Mouse (Mus musculus): ENCODE data around the gene Cyp4f40. TPM values are rescaled to one million over a fixed set of nuclear protein-coding genes. Genes with fewer than 3 reads are reported as not detected.
"Not testable (repeated sequence)": the region's sequence is repeated elsewhere in the genome, so short reads cannot be mapped to it uniquely, and the experiment has no call there.

Gene Cyp4f40
- polyA plus RNA-seq, 1 experiment from 2014 or later = not detected

GRCm38 (mm10) chr17:32653860-32654259, 4.8 kb upstream of the Cyp4f40 start:
- H3K4me1 ChIP-seq = no peaks in the 10 kb centered on the region
- H3K36me3 ChIP-seq = no peaks in the 10 kb centered on the region
- no peak for ATAC-seq (ENCODE audit: low FRiP score)
- H3K27ac ChIP-seq = no peak overlapping the region
- H3K4me2 ChIP-seq (replicated peaks) = no peak overlapping the region
- H3K9ac ChIP-seq = no peak overlapping the region
- H3K4me3 ChIP-seq = no peak overlapping the region
- no peaks in the 10 kb centered on the region for H3K27me3 ChIP-seq
- no peaks in the 10 kb centered on the region for H3K9me3 ChIP-seq (replicated peaks)
- 94% methylated on average over 4 of the region's 4 CpGs for WGBS

DNA sequence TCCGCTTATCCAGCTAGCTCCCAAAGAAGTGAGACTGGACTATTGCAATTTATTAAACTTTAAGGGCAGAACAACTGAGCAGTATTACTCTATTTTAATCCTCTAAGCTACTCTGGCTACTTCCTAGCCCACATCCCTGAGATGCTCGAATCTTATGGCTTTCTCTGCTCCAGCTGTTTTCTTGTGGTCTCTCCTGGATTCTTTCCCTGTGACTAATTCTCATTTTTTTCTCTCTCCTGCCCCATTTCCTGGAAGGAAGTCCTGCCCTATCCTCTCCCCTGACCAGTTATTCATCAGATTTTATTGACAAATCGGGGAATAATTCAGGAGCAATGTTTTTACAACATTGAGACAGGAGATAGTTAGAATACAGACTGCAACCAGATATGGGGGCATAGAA, 1.7 kb upstream of the Cyp4f40 start:
- Histone ChIP-seq H3K4me1 (no peaks in the 10 kb centered on the region), H3K27ac (no peak overlapping the region), H3K9ac (no peak overlapping the region), H3K4me2 (replicated peaks) (no peak overlapping the region), H3K9me3 (replicated peaks) (no peaks in the 10 kb centered on the region), H3K36me3 (no peaks in the 10 kb centered on the region), H3K4me3 (no peak overlapping the region), H3K27me3 (no peaks in the 10 kb centered on the region)
- no peak for ATAC-seq (ENCODE audit: low FRiP score)
- WGBS = 78% methylated on average over 3 of the region's 3 CpGs

DNA sequence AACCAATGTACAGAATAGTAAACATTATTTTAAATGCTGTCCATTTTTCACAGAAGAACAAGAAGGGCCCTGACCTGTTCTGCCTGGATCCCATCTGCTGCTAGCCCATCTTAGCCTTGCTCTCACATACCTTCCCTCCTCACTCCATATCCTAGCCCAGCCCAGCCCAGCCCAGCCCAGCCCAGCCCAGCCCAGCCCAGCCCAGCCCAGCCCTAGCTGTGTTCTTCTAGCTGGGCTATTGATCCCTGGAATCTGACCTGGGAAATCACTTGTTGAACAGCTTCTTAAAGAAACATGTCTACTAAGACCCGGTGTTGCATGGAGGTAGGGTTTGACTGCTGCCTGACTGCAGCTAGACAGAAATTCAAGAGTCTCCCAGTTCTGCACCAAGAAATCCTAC, 454 bp upstream of the Cyp4f40 start:
- 81% methylated on average over 1 of the region's 1 CpGs for WGBS
- H3K27me3 ChIP-seq = no peaks in the 10 kb centered on the region
- H3K9me3 ChIP-seq (replicated peaks) = no peaks in the 10 kb centered on the region
- no peak overlapping the region for H3K4me3 ChIP-seq
- no peak overlapping the region for H3K4me2 ChIP-seq (replicated peaks)
- H3K4me1 ChIP-seq = no peaks in the 10 kb centered on the region
- no peak overlapping the region for H3K27ac ChIP-seq
- no peak for ATAC-seq (ENCODE audit: low FRiP score)
- H3K36me3 ChIP-seq = no peaks in the 10 kb centered on the region
- H3K9ac ChIP-seq = no peak overlapping the region

DNA sequence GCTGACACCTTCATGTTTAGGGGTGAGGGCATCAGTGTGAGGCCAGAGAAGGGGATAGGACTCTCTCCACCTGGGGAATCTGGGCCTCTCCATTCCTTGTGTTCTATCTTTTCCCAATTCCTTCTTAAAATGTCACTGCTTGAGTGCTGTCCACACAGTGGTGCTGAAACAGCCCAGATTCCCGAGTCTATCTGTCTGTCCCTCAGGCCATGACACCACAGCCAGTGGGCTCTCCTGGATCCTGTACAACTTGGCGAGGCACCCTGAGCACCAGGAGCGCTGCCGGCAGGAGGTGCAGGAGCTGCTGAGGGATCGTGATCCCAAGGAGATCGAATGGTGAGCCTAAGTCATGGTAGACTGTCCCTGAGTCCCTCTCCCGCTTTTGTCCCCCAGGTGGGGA, 15.3 kb downstream of the Cyp4f40 start:
- Histone ChIP-seq H3K36me3 (no peaks in the 10 kb centered on the region), H3K4me2 (replicated peaks) (no peak overlapping the region), H3K4me3 (no peak overlapping the region), H3K27me3 (no peaks in the 10 kb centered on the region), H3K9ac (no peak overlapping the region), H3K9me3 (replicated peaks) (no peaks in the 10 kb centered on the region), H3K4me1 (no peaks in the 10 kb centered on the region), H3K27ac (no peak overlapping the region)
- ATAC-seq (ENCODE audit: low FRiP score) = no peak
- WGBS = 64% methylated on average over 7 of the region's 7 CpGs

DNA sequence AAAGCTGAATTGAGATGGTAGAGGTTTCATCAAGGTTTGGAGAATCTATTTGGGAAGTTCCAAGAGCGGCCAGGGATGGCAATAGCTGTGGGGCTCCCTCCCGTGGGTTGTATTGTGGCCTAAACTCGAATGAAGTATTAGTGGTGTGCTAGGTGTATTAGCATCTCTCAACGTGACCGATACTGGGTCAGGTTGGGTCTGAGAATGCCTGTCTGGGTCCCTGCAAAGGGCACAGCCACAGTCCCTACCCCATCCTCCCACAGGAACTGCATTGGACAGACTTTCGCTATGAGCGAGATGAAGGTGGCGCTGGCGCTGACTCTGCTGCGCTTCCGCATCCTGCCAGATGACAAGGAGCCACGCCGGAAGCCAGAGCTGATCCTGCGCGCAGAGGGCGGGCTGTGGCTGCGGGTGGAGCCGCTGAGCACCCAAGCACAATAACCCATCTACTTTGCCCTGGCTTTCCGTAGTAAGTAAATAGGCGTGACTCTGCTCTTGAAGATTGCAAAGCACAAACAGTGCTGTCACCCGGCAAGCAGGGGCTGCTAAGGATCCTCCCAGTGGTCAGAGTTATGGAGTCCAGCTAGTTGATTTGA, 17.4 kb downstream of the Cyp4f40 start:
- Histone ChIP-seq H3K36me3 (no peaks in the 10 kb centered on the region), H3K4me2 (replicated peaks) (peak overlapping the region; percentile 25), H3K9me3 (replicated peaks) (no peaks in the 10 kb centered on the region), H3K4me3 (no peak overlapping the region), H3K27me3 (no peaks in the 10 kb centered on the region), H3K27ac (no peak overlapping the region), H3K4me1 (no peaks in the 10 kb centered on the region), H3K9ac (no peak overlapping the region)
- 40% methylated on average over 21 of the region's 21 CpGs for WGBS
- ATAC-seq (ENCODE audit: low FRiP score) = no peak

DNA sequence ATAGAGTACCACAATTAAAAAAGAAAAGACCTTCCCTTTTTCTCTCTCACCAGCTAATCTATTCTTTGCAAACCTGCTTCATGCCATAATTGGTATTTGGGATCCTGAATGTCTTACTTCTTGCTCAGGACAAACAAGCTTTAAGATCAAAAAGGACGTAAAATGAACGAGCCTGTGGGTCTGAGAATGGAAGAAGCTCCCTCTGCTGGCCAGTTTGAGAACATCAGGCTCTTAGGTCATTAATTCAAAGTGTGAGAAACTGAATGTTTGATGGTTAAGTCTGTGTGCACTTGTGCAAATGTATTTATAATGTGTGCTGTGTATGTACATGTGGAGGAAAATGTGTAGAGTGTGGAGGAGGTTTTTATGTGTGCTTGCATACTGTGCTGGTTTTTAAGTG, 21.7 kb downstream of the Cyp4f40 start:
- Histone ChIP-seq H3K4me3 (no peak overlapping the region), H3K36me3 (no peaks in the 10 kb centered on the region)
- no peak for ATAC-seq (ENCODE audit: low FRiP score)

GRCm38 (mm10) chr17:32685048-32685750, 26.5 kb downstream of the Cyp4f40 start, which contains the start of gene Cyp4f15:
Cyp4f15 (plus strand) TSS chr17:32685627.
- WGBS = 21% methylated on average over 7 of the region's 7 CpGs
- Histone ChIP-seq H3K4me1 (peaks cover 5% of the 10 kb centered on the region), H3K4me2 (replicated peaks) (0 out of 2 replicates have a peak within 1 kb of the TSS, but pooled peaks have one; percentile 7), H3K27ac (no peak within 1 kb of the TSS), H3K9ac (no peak within 1 kb of the TSS), H3K36me3 (no peaks in the 10 kb centered on the region), H3K9me3 (replicated peaks) (no peaks in the 10 kb centered on the region), H3K27me3 (no peaks in the 10 kb centered on the region), H3K4me3 (no peak within 1 kb of the TSS)
- no peak for ATAC-seq (ENCODE audit: low FRiP score)

More for the DNA sequence above, 21.7 kb downstream of the Cyp4f40 start:
- WGBS = 47% methylated on average over 2 of the region's 2 CpGs
- Histone ChIP-seq H3K9ac (no peak overlapping the region), H3K4me2 (replicated peaks) (no peak overlapping the region), H3K9me3 (replicated peaks) (no peaks in the 10 kb centered on the region), H3K4me1 (peaks cover 3% of the 10 kb centered on the region), H3K27me3 (no peaks in the 10 kb centered on the region), H3K27ac (no peak overlapping the region)

DNA sequence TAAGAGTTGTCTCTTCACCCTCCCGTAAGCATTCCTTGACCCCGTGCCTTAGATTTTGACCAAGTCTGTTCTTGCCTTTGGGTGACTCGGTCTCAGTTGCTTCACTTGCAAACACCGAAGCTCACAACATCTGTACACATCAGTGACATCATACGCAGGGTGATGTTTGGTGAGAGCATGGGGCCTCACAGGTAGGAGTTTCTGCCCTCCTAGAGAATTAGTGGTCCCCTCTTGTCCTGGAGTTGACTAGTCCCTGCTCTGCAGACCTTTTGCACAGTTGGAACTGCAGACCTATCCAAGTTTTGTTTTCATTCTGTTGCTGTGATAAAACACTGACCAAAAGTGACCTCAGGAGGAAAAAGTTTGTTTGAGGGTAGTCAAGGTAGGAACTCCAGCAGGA, 28.0 kb downstream of the Cyp4f40 start:
- Histone ChIP-seq H3K9me3 (replicated peaks) (no peaks in the 10 kb centered on the region), H3K4me2 (replicated peaks) (no peak overlapping the region), H3K4me3 (no peak overlapping the region), H3K4me1 (peaks cover 5% of the 10 kb centered on the region), H3K36me3 (no peaks in the 10 kb centered on the region), H3K9ac (no peak overlapping the region), H3K27me3 (no peaks in the 10 kb centered on the region), H3K27ac (no peak overlapping the region)
- WGBS = 93% methylated on average over 5 of the region's 5 CpGs
- ATAC-seq (ENCODE audit: low FRiP score) = no peak

DNA sequence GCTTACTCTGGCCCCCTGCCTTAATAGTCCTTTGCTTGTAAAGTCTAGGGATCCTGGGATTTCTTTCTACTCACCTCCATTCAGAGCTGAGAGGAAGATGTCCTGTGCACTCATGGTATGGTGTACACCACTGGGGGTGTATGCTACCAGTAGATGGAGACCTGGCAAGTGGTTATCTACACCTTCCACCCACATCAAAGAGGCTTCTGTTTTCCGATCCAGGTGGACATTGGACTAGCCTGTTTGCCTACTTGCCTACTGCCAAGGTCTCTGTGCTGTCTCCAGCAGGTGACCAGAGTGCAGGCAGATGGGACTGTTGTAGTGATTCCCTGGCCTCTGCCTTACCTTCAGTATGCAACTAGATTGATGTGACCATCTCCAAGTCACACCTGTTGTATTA, 32.3 kb downstream of the Cyp4f40 start:
- Histone ChIP-seq H3K9me3 (replicated peaks) (no peaks in the 10 kb centered on the region), H3K4me1 (no peaks in the 10 kb centered on the region), H3K27ac (no peak overlapping the region), H3K4me3 (no peak overlapping the region), H3K4me2 (replicated peaks) (no peak overlapping the region), H3K27me3 (no peaks in the 10 kb centered on the region), H3K36me3 (no peaks in the 10 kb centered on the region), H3K9ac (no peak overlapping the region)
- no peak for ATAC-seq (ENCODE audit: low FRiP score)
- WGBS = 96% methylated on average over 1 of the region's 1 CpGs

DNA sequence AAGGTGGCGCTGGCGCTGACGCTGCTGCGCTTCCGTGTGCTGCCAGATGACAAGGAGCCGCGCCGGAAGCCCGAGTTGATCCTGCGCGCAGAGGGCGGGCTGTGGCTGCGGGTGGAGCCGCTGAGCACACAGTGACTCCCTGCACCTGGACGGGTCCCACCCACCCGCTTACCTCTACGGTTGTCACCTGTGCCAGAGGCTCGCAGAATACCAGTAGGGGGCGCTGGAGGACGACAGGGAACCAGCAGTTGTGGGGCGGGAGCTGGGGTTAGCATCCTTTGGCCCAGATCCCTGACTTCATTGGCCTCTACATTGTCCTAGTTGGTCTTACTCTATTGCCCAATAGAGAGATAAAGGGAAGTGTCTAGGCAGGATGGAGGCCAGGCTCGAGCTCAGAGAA, 44.1 kb downstream of the Cyp4f40 start:
- no peak overlapping the region for H3K4me3 ChIP-seq
- ATAC-seq (ENCODE audit: low FRiP score) = no peak
- H3K9ac ChIP-seq = no peak overlapping the region
- 52% methylated on average over 22 of the region's 22 CpGs for WGBS
- no peaks in the 10 kb centered on the region for H3K4me1 ChIP-seq
- no peak overlapping the region for H3K27ac ChIP-seq
- H3K9me3 ChIP-seq (replicated peaks) = peaks cover 8% of the 10 kb centered on the region; the same call in 1 of the 2 replicates
- no peaks in the 10 kb centered on the region for H3K27me3 ChIP-seq
- no peaks in the 10 kb centered on the region for H3K36me3 ChIP-seq
- no peak overlapping the region for H3K4me2 ChIP-seq (replicated peaks)

DNA sequence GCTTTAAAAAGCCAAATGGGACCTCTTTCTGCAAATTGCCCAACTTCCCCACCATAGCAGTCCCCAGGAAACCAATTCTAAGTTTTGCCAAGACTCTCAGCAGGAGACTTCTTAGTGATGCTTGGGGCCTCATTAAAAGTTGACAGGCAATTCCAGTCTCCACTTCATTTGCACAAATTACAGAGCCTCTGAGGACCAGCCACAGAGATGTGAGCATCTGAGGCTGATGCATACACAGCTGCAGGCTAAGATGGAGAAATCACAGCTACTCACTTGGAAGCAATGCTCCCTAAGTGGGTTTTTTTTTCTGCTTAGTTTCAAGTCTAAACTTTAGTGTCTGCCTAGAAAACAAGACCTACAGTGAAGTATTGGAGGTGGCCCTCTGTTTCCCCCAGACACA, 51.8 kb downstream of the Cyp4f40 start:
- H3K4me3 ChIP-seq; H3K4me1 ChIP-seq; H3K4me2 ChIP-seq (replicated peaks); H3K27me3 ChIP-seq; H3K36me3 ChIP-seq; ATAC-seq (ENCODE audit: low FRiP score); H3K27ac ChIP-seq; H3K9me3 ChIP-seq (replicated peaks); H3K9ac ChIP-seq: not testable (repeated sequence)

DNA sequence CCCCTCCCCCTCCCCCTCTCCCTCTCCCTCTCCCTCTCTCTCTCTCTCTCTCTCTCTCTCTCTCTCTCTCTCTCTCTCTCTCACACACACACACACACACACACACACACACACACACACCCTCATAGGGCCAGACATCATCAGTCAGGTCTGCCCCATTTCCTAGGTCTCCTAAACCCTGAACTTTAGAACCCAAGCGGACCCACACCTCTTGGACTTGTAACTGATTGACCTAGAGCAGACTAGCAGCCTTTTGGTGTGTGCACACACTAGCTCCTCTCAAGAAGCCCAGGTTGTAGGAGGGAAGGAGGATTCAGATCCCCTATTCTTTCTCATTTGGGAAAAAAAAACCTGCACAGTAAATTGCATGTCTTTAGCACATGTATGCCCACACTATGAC, 63.5 kb downstream of the Cyp4f40 start:
- not testable (repeated sequence) for H3K4me3 ChIP-seq; H3K4me1 ChIP-seq; H3K27me3 ChIP-seq; H3K4me2 ChIP-seq (replicated peaks); H3K27ac ChIP-seq; H3K9ac ChIP-seq; ATAC-seq (ENCODE audit: low FRiP score); H3K9me3 ChIP-seq (replicated peaks); H3K36me3 ChIP-seq
- 84% methylated on average over 1 of the region's 1 CpGs for WGBS

GRCm38 (mm10) chr17:32722771-32723170, 64.1 kb downstream of the Cyp4f40 start:
- no peak overlapping the region for H3K9ac ChIP-seq
- H3K4me2 ChIP-seq (replicated peaks) = no peak overlapping the region
- no peak for ATAC-seq (ENCODE audit: low FRiP score)
- no peaks in the 10 kb centered on the region for H3K36me3 ChIP-seq
- H3K4me1 ChIP-seq = no peaks in the 10 kb centered on the region
- 87% methylated on average over 7 of the region's 7 CpGs for WGBS
- 0 out of 2 replicates have a peak, but pooled peaks cover 6% of the 10 kb centered on the region for H3K9me3 ChIP-seq (replicated peaks)
- no peak overlapping the region for H3K4me3 ChIP-seq
- H3K27ac ChIP-seq = no peak overlapping the region
- H3K27me3 ChIP-seq = no peaks in the 10 kb centered on the region

Data from hindbrain, embryonic 12.5 days (tissue).